Mouse (Mus musculus): ENCODE results near the gene Tpm1.
A peak's percentile ranks its signal among the peaks of the same experiment; 100 is the strongest.

DNA sequence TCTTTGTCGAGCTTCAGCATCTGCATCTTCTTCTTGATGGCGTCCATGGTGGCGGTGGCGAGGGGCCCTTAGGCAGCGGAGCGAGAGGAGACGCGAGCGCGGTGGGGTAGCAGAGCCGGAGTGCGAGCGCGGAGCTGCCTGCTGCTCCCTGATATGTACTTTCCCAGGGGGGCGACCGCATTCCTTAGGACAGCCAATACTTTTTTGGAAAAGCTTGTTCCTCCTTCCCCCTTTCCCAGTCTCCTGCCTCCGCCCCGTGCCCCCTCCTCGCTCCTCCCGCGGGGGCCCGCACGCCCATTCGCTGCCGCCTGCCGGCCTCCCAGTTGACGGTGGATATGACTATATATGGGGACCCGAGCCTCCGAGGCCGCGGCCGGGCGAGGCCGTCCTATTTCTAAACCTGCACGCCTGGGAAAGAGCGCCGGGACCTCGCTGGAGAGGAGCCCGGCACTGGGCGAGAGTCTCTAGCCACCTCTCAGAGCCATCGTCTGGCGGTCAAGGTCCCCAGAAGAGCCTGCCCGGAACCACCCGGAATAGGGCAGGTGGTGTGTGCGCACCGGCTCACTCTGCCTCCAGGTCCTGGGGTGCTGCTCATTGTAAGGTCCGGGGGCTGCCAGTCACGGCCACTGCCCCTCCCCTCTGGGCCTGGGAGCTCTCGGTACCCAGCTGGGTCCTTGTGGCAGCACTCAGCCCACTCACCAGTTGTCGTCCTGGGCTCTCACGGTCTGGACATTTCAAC, at the start of gene Tpm1:
- TF ChIP-seq POLR2A (IDR thresholded peaks at IDR 0.05; ENCODE audit: low read depth, low read length) (peak; percentile 100), CTCF (IDR thresholded peaks at IDR 0.05; ENCODE audit: borderline replicate concordance, insufficient read depth, low read length) (no peak)
